Mouse (Mus musculus) cerebellum, adult 2 months (tissue): ENCODE measurements around the gene Wnt11.

Source experiments
- CTCF ChIP-seq: fragments of 200-500 bp; IDR thresholded peaks from 2 replicates; pipeline ENCODE4 v1.5.1; 2011; ENCODE audit warnings: low read depth, mild to moderate bottlenecking, control low read depth, low read length, moderate library complexity, borderline replicate concordance; ENCODE audit not compliant: insufficient read depth
- POLR2A ChIP-seq: fragments of 200-500 bp; IDR thresholded peaks from 2 replicates; pipeline ENCODE4 v1.6.1; 2011; ENCODE audit warnings: low read length, control low read depth, borderline replicate concordance; ENCODE audit not compliant: insufficient read depth

DNA sequence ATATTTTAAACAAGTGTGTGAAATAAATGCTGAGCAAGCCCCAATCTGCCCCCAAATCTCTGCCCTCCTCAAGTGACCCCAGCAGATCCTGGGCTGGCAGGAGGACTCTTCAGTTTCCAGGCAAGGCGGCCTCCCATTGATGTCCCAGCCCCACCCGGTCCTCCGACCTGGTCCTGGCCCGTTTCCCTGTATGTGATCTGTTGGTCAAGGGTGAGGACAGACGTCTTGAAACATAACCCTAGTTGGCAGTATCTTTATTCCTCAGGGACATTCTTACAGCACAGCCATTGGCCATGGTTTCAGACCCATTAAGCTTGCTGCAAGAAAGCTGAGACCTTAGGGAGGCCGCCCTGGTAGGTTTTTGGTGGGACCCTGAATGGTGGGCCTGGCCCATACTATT is 18.9 kb downstream of the Wnt11 start:
- TF ChIP-seq POLR2A = no peak
- no peak for TF ChIP-seq CTCF
